Comparison of ENCODE assay signal across 13 mouse cellular contexts in the genomic region with DNA sequence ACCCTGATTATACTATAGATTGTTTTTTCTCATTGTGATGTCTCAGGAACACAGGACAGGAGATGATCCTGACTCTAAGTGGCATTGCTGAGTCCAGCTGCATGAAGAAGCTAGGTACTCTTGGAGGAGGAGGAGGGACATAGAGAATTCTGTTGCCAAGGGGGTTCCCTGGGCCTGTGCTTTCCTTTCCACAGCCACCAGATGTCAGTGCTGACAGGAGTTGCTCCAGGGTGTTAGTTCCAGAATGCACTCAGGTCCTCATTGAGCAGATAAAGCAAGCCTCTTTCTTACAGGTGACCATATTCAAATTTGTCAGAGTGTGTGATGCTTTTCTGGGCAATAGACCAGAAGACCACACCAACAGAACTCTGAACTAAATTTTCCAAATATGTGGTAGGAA.
DNase-seq lines count a peak whose midpoint lies in the region; ATAC-seq and TF ChIP-seq lines count a peak whose summit lies in the region.
"Had no signal": no experiment of that assay in that cellular context is flagged by ENCODE, and none has a peak within 500 bp of the region (broad histone marks: within the 10 kb centered on the region; RNA-seq: fewer than 3 reads in every experiment).

No protein-coding gene starts in this region.

- TF ChIP-seq CTCF in lung, postnatal 0 days (IDR thresholded peaks at IDR 0.05) = peak; percentile 53

- H3K36me3 ChIP-seq in lung, postnatal 0 days (ENCODE audit: insufficient read depth, low read length) = no peaks in the 10 kb centered on the region
- H3K36me3 ChIP-seq in ES-E14 (ENCODE audit: control insufficient read depth, insufficient read depth, low read length, poor library complexity, severe bottlenecking) = no peaks in the 10 kb centered on the region
- no peaks in the 10 kb centered on the region for H3K36me3 ChIP-seq in embryonic facial prominence, embryonic 10.5 days (replicated peaks)
- H3K36me3 ChIP-seq: hindbrain, embryonic 13.5 days; midbrain, embryonic 10.5 days; neural tube, embryonic 12.5 days had no signal

- TF ChIP-seq EP300 in lung, postnatal 0 days (IDR thresholded peaks at IDR 0.05) = no peak

- H3K27me3 ChIP-seq in lung, postnatal 0 days (replicated peaks; ENCODE audit: insufficient read depth, low read length) = no peaks in the 10 kb centered on the region
- peaks cover 20% of the 10 kb centered on the region for H3K27me3 ChIP-seq in embryonic facial prominence, embryonic 10.5 days (replicated peaks; ENCODE audit: low read depth, poor library complexity, severe bottlenecking)

- no peak overlapping the region for H3K4me3 ChIP-seq in lung, postnatal 0 days (ENCODE audit: low read depth, low read length)
- H3K4me3 ChIP-seq in ES-E14 (ENCODE audit: insufficient read depth in 1 of 2, low read depth in 1 of 2, low read length in 2 of 2, poor library complexity in 1 of 2, severe bottlenecking in 1 of 2) = no peak overlapping the region
- no peak overlapping the region for H3K4me3 ChIP-seq in embryonic facial prominence, embryonic 10.5 days
- H3K4me3 ChIP-seq: hindbrain, embryonic 13.5 days; midbrain, embryonic 10.5 days; neural tube, embryonic 12.5 days had no signal

- peak; percentile 79 for ATAC-seq in frontal cortex, adult (ENCODE audit: low TSS enrichment)
- no peak for ATAC-seq in lung, postnatal 0 days
- no peak for ATAC-seq in erythroid progenitor cell, adult 5-6 weeks (replicated peaks; ENCODE audit: low FRiP score, poor library complexity, severe bottlenecking)
- ATAC-seq: CD4-positive, CD25-positive, alpha-beta regulatory T cell, adult 4 months had no signal

- DNase-seq in frontal cortex, postnatal 10 days (ENCODE audit: low spot score in 2 of 2) = no peak
- DNase-seq in lung, postnatal 0 days (ENCODE audit: low spot score) = peak; percentile 23
- no peak for DNase-seq in lung, postnatal 10 days
- DNase-seq in ES-E14 (ENCODE audit: low read depth, low spot score) = no peak
- peak; percentile 35 for DNase-seq in embryonic facial prominence, embryonic 10.5 days (ENCODE audit: low spot score)
- no peak for DNase-seq in spleen, adult 12 weeks (ENCODE audit: low spot score)
- DNase-seq: kidney, postnatal 14 days had no signal

- H3K4me2 ChIP-seq in lung, postnatal 0 days (replicated peaks; ENCODE audit: low read depth, low read length) = no peak overlapping the region
- H3K4me2 ChIP-seq: hindbrain, embryonic 13.5 days; neural tube, embryonic 12.5 days had no signal

- no peak overlapping the region for H3K9ac ChIP-seq in lung, postnatal 0 days (replicated peaks; ENCODE audit: low read depth)
- no peak overlapping the region for H3K9ac ChIP-seq in ES-E14 (ENCODE audit: insufficient read depth, low read depth, low read length, poor library complexity, severe bottlenecking)
- H3K9ac ChIP-seq: hindbrain, embryonic 13.5 days; neural tube, embryonic 12.5 days had no signal

- in situ Hi-C loops in ES-E14 (cut with MboI; ENCODE audit: low sequenced_read_pairs in 2 of 2, unreplicated experiment in 2 of 2) = no loop called here

- no peaks in the 10 kb centered on the region for H3K9me3 ChIP-seq in lung, postnatal 0 days (ENCODE audit: low read length)
- H3K9me3 ChIP-seq in ES-E14 (ENCODE audit: control insufficient read depth, insufficient read depth, low read depth, low read length) = no peaks in the 10 kb centered on the region
- no peaks in the 10 kb centered on the region for H3K9me3 ChIP-seq in embryonic facial prominence, embryonic 10.5 days
- H3K9me3 ChIP-seq: hindbrain, embryonic 13.5 days; midbrain, embryonic 10.5 days; neural tube, embryonic 12.5 days had no signal

- no peak overlapping the region for H3K27ac ChIP-seq in lung, postnatal 0 days (ENCODE audit: low read length)
- H3K27ac ChIP-seq in ES-E14 (ENCODE audit: insufficient read depth, low read depth, low read length, poor library complexity, severe bottlenecking) = no peak overlapping the region
- no peak overlapping the region for H3K27ac ChIP-seq in embryonic facial prominence, embryonic 10.5 days (replicated peaks)
- H3K27ac ChIP-seq: hindbrain, embryonic 13.5 days; midbrain, embryonic 10.5 days; neural tube, embryonic 12.5 days had no signal

- peaks cover 4% of the 10 kb centered on the region; the same call in 1 of the 2 replicates for H3K4me1 ChIP-seq in lung, postnatal 0 days (ENCODE audit: insufficient read depth, low read depth, low read length)
- H3K4me1 ChIP-seq in ES-E14 (ENCODE audit: control insufficient read depth in 2 of 2, insufficient read depth in 2 of 2, low read length in 2 of 2, poor library complexity in 1 of 2) = peaks cover 0 to 1% of the 10 kb centered on the region in 2 experiments; a peak in 1 of 4 replicates
- H3K4me1 ChIP-seq in embryonic facial prominence, embryonic 10.5 days = peaks cover 14% of the 10 kb centered on the region

TF ChIP-seq in ES-E14, 5 proteins besides CTCF, POLR2A, EP300 and RAD21:
- TF ChIP-seq CHD2 (IDR thresholded peaks at IDR 0.05; ENCODE audit: low read depth, low read length) = no peak
- TF ChIP-seq HCFC1 (IDR thresholded peaks at IDR 0.05; ENCODE audit: borderline replicate concordance, insufficient read depth, low read length) = no peak
- TF ChIP-seq ZC3H11A (IDR thresholded peaks at IDR 0.05; ENCODE audit: borderline replicate concordance, low read depth, low read length) = peak; percentile 30; the same call in 1 of the 2 replicates

Comparison
In these comparisons a context has a peak if more than half of its experiments do, and no peak if none do; other contexts are left out.
1. DNase-seq: peak in lung, postnatal 0 days (single experiment) and embryonic facial prominence, embryonic 10.5 days (single experiment); none in frontal cortex, postnatal 10 days (0 of 2), lung, postnatal 10 days (single experiment), ES-E14 (single experiment) and spleen, adult 12 weeks (single experiment).